Mouse (Mus musculus) urinary bladder, postnatal 14 days (tissue): ENCODE results near the gene Tktl1.
A peak's percentile ranks its signal among the peaks of the same experiment; 100 is the strongest.
"Not testable (repeated sequence)": the region's sequence is repeated elsewhere in the genome, so short reads cannot be mapped to it uniquely, and the experiment has no call there.

Source experiments
- DNase-seq: peaks from one replicate; pipeline ENCODE4 v3.0.0; 2021; ENCODE audit warnings: low spot score

The Tktl1 gene

GRCm38 (mm10) chrX:74176959-74177358 lies at the start of gene Tktl1:
Tktl1 (plus strand) TSS chrX:74177259.
- DNase-seq: no peak

GRCm38 (mm10) chrX:74135263-74135662 lies 41.8 kb upstream of the Tktl1 start, which contains the start of gene Mecp2:
Mecp2 (minus strand) TSS chrX:74135363.
- not testable (repeated sequence) for DNase-seq

- no peak for DNase-seq
Observed at GRCm38 (mm10) chrX:74167738-74168137, 9.3 kb upstream of the Tktl1 start, which contains the start of gene Tex28. Tex28 (minus strand) TSS chrX:74167838.

- DNase-seq: no peak
Observed at GRCm38 (mm10) chrX:74203556-74203955, 26.5 kb downstream of the Tktl1 start.

- DNase-seq: no peak
Observed at GRCm38 (mm10) chrX:74218496-74218895, 41.4 kb downstream of the Tktl1 start.

GRCm38 (mm10) chrX:74219449-74219848 lies 42.4 kb downstream of the Tktl1 start:
- DNase-seq: no peak

- not testable (repeated sequence) for DNase-seq
Observed at GRCm38 (mm10) chrX:74220099-74220498, 43.0 kb downstream of the Tktl1 start.

GRCm38 (mm10) chrX:74230038-74230437 lies 53.0 kb downstream of the Tktl1 start:
- no peak for DNase-seq

- no peak for DNase-seq
Observed at GRCm38 (mm10) chrX:74233196-74233595, 56.1 kb downstream of the Tktl1 start.

- no peak for DNase-seq
Observed at GRCm38 (mm10) chrX:74240332-74240731, 63.3 kb downstream of the Tktl1 start.

- no peak for DNase-seq
Observed at GRCm38 (mm10) chrX:74243396-74243795, 66.3 kb downstream of the Tktl1 start.

GRCm38 (mm10) chrX:74243807-74244206 lies 66.7 kb downstream of the Tktl1 start:
- DNase-seq: no peak

GRCm38 (mm10) chrX:74244614-74245083 lies 67.6 kb downstream of the Tktl1 start:
- DNase-seq: peak; percentile 61

GRCm38 (mm10) chrX:74245107-74245506 lies 68.0 kb downstream of the Tktl1 start:
- no peak for DNase-seq

- peak; percentile 80 for DNase-seq
Observed at GRCm38 (mm10) chrX:74245687-74246086, 68.6 kb downstream of the Tktl1 start.

- peak; percentile 83 for DNase-seq
Observed at GRCm38 (mm10) chrX:74246213-74246681, 69.2 kb downstream of the Tktl1 start.

GRCm38 (mm10) chrX:74246693-74247092 lies 69.6 kb downstream of the Tktl1 start:
- DNase-seq: no peak

- peak; percentile 64 for DNase-seq
Observed at GRCm38 (mm10) chrX:74248651-74249050, 71.6 kb downstream of the Tktl1 start.

GRCm38 (mm10) chrX:74249615-74250014 lies 72.6 kb downstream of the Tktl1 start, which contains the start of gene Flna:
Flna (minus strand) TSS chrX:74249820.
- peak; percentile 71 for DNase-seq

- peak; percentile 90 for DNase-seq
Observed at GRCm38 (mm10) chrX:74254153-74254887, 77.3 kb downstream of the Tktl1 start, which contains the start of gene Emd. Emd (plus strand) TSS chrX:74254687.

GRCm38 (mm10) chrX:74254888-74255565 lies 78.0 kb downstream of the Tktl1 start:
- no peak for DNase-seq

GRCm38 (mm10) chrX:74257746-74258145 lies 80.7 kb downstream of the Tktl1 start:
- DNase-seq: no peak
